Mouse (Mus musculus): ENCODE results near the gene Mpc1.
"Not testable (repeated sequence)": the region's sequence is repeated elsewhere in the genome, so short reads cannot be mapped to it uniquely, and the experiment has no call there.

Mpc1 gene

DNA sequence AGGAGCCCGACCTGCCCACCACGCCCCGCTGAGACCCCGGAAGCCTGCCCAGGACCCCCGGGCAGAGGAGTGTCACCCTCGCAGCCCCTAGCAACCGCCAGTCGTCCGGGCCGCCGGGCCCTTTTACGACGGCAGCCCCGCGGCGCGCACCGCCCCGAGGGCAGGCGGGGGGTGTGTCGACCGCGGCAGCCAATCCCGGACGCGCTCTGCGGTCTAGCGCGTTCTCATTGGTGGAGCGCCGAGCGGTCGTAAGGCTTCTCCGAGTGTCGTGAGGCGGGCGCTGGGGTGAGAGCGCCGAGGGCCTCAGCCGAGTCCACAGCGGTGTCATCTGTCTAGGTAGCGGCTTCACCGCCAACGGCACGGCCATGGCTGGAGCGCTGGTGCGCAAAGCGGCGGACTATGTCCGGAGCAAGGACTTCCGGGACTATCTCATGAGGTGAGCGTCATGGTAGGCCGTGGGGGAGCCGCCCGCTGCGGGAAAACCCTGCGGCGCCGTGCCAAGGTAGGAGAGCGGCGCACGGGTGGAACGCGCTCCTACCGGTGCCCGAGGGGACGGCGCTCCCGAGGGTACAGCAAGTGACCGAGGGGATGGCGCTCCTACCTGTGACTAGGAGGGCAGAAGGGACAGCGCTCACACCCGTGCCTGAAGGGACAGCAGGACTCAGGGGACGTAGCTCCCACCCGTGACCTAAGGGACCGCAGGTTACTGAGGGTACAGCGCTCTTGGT is 986 bp downstream of the Mpc1 start:
- peak; percentile 92 to 93 for DNase-seq

DNA sequence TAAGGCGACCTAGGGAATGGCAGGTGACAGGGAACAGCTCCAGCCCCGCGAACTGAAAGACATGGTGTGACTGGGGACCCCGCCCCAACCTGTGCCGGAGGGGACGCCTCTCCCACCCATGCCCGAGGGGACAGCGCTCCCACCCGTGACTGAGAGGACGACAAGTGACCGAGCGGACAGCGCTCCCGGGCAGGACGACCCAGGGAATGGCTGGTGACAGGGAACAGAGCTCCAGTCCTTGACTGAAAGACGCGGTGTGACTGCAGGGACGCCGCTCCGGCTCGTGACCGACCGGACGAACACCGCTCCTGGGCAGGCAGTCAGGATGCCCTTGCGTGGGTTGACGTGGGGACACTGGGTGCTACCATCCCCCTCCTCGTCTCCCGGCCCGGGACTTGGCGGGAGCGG is 1.6 kb downstream of the Mpc1 start:
- DNase-seq = peak in 1 of 2 experiments; percentile 44

GRCm38 (mm10) chr17:8285056-8285455 is 2.4 kb downstream of the Mpc1 start:
- DNase-seq = no peak

DNA sequence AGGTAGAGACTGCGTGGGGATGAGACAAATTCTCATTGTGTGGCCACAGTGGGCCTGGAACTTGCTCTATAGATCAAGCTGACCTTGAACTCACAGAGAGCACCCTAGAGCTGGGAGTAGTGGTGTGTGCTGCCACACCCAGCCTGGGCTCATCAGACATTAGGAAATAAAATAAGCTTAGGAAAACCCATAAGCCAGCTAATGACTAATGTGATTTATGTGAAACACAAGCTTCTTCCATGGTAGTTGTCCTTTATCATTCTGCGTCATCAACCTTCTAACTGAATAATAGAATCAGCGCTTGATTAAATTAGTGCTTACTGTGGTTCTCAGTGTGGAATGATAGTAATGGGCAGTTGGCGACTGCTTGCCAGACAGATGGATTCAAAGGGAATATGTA is 4.3 kb downstream of the Mpc1 start:
- DNase-seq = no peak

GRCm38 (mm10) chr17:8289993-8290679 is 7.4 kb downstream of the Mpc1 start:
- no peak for DNase-seq

- DNase-seq = no peak
These were observed 8.0 kb downstream of the Mpc1 start for GRCm38 (mm10) chr17:8290736-8291135.

- no peak for DNase-seq
These were observed 13.1 kb downstream of the Mpc1 start for GRCm38 (mm10) chr17:8295825-8296224.

GRCm38 (mm10) chr17:8296313-8296844 is 13.7 kb downstream of the Mpc1 start:
- DNase-seq = no peak

- DNase-seq = no peak
These were observed 15.0 kb downstream of the Mpc1 start for GRCm38 (mm10) chr17:8297746-8298145.

GRCm38 (mm10) chr17:8298281-8298680 is 15.6 kb downstream of the Mpc1 start:
- no peak for DNase-seq

- DNase-seq = no peak
These were observed 16.8 kb downstream of the Mpc1 start for GRCm38 (mm10) chr17:8299524-8299923.

DNA sequence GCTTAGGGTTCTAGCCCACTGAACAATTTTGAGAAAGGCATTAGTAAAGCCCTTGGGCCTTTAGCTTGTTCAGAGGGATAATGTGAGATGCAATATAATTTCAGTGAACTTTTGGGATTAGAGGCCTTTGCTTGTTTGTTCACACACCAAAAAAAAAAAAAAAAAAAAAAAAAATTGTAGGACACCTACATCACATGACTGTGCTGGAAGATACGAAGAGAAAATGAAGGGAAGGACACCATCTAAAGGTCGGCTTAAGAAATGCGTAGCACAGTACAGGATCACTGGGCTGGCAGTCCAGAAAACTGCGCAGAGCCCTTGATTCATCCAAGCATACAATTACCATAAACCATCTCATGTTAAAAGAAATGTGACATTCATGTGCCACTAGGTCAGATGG is 18.8 kb downstream of the Mpc1 start:
- no peak for DNase-seq

GRCm38 (mm10) chr17:8302772-8303438 is 20.2 kb downstream of the Mpc1 start:
- DNase-seq = no peak

DNA sequence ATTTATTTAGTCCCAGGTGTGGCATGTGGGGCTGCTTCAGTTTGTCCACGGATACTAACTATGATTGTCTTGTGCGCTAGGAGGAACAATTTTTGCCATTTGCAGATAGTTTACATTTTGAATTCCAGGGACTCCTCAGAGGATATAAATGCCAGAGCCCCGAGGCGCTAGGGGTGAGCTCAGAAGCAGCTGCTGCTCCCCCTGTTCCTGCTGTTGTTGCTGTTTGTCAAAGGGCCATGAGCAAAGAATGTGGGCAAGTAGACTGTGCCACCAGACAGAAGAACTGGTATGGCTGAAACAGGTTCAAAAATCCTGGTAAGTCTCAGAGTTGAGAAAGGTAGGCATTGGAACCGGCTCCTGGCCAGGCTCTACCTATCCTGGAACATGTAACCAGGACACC is 21.0 kb downstream of the Mpc1 start:
- no peak for DNase-seq

DNA sequence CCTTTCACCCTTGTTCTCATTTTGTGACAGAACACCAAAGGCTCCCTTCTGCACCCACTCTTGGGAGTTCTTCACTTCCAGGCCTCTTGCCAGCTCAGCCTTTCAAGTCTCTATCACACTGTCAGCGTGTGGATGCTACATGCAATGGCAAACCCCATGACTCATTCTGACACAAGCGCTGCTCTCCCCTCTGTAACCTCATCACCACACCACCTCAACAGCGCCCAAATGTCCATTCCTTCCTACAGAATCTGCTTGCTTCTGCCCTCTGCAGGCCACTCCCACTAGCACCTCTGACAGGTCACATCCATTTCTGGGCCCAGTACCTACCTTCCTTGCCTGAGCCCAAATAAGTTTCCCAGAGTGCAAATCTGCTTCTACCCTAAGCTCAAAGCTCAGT is 23.1 kb downstream of the Mpc1 start:
- DNase-seq = no peak

DNA sequence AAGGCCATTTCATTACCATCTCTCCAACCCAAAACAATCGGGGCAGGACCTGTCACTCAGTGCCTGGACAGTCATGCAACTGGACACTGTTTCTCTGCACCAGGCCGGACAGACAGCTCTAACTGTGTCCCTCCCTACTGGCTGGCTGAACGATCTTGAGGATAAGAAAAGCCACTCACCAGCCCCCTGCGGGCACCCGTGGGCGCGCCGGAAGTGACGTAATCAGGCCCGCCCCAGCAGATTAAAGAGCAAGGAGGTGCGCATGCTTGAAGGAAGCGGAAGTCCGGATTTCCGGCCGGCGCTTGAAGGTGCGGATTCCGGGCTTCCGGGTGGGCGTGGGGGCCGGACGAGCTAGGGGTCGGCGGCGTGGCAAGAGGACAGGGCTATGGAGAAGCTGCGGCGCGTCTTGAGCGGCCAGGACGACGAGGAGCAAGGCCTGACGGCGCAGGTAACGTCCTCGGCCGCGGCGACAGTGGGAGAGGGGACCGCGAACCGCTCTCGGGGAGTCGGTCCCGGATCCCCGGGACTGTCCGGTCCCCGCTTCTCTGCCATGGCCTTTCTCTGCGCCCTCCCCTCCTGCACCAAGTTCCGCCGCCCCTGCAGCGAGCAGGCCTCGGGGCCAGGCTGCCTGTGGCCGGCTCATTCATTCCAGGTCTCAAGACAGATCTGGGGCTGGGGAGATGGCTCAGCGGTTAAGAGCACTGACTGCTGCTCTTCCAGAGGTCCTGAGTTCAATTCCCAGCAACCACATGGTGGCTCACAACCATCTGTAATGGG is 28.3 kb downstream of the Mpc1 start, which contains the start of gene Sft2d1:
Gene Sft2d1 (plus strand): TSS at position 265 of the 777 bp plus-strand sequence.
- DNase-seq = peak; percentile 90 to 94

GRCm38 (mm10) chr17:8311751-8312150 is 29.0 kb downstream of the Mpc1 start:
- DNase-seq = no peak

DNA sequence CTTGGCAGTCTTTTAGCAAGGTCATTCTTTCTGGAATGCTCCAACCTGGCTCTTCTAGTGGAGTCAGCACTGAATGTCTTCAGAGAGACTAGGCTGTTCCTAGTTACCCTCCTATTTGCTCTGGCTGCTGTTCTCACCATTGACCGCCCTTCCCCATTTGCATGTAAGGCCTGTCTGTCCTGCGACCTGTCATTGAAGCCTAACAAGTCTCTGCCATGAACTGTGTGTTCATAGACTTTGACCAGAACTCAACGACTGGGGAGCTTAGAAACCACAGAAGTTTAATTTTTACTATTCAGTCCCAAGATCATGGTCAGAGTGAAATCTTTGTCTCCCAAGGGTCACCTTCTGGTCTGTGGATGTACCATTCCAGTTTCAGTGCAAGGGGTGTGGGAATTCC is 31.3 kb downstream of the Mpc1 start:
- DNase-seq = no peak

DNA sequence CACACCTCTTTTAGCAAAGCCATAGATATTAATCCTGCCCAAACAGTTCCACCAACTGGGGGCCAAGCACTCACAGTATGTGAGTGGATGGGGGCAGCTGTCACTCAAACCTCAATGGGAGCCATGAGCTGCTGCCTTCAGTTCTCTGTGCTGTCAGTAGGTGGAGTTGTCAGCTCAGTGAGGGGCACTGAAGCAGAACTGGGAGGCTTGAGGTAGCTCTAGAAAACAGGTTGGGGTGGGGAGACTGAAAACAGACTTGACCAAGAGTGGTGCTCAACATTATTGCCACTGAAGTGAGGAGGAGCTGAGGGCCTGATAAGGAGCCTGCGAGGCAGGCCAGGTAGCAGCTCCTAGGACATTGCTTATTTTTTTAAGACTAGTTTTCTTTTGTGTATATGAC is 33.5 kb downstream of the Mpc1 start:
- no peak for DNase-seq

- not testable (repeated sequence) for DNase-seq
These were observed 44.2 kb downstream of the Mpc1 start for GRCm38 (mm10) chr17:8326877-8327276.

DNA sequence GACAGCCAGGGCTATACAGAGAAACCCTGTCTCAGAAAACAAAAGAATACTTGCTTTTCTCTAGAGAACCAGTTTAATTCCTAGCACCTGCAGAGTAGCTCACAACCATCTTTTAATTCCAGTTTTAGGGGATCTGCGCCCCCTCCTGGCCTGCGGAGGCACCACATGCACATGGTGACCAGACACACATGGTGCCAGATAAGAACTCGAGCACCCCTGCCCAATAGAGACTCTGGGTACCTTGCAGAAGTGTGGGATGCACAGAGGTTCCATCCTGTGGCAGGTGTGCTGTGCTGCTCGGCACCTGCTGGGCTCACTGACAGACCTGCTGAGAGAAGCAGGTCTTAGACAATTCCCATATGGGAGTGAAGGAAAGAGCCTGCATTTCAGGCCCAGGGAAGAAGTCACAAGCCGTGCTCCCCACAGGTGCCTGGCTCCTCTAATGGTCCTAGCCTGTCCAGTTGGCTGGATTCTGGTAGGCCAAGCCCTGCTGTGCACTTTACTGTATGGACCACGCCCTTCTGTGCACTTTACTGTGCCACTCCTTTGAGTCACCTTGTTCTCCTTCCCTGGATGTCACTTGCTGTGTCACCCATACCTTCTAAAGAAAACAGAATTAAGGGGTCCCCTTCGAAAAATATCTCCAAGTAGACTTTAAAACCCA is 45.9 kb downstream of the Mpc1 start:
- DNase-seq = no peak

- DNase-seq = no peak
These were observed 47.9 kb downstream of the Mpc1 start for GRCm38 (mm10) chr17:8330602-8331001.
